Mouse (Mus musculus) spleen, postnatal 36 days (tissue): ENCODE data around the gene Rag1.

ENCODE experiments used
- DNase-seq, 2 experiments: peaks; one replicate each; pipeline ENCODE4 v3.0.0; 2022; ENCODE audit warnings: low spot score in 2 of 2, mixed read lengths in 1 of 2

Rag1 gene

DNA sequence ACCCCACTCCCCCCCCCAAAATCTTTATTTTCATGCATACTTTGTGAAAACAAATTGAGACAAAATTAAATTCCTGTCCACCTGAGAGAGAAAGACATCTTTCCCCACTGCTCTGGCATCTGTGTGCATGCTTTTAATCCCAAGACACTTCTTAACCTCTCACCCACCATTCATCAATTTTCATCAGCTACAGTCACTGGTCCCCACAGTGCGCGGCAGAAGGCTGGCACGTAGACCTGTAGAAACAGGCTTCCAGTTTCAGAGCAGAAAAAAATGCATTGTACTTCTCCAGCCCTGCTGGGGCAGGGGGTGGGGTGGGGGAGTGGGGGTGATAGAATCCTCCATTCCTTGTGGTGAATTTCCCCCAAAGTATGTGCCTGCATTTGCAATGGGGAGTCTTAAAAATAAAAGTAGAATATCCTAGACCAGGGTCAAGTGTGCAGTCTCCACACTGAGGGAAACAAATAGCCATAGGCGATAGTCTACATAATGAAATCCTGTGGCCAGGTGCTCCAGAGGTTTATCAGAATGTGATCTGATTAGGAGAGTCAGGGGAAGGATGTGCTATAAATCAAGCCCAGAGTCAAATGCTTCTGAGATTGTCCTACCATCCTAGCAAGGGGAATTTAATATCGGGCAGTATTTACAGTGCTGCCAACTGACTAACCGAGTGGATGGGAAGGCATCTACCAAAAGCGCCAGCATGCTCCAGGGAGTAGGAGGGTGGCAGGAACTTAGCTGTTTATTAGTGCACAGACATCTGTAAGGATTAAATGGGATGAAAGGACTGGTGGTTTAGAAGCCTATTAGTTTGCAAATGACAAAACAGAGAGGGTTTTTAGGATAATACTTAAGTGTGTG lies 10.1 kb downstream of the Rag1 start:
- no peak for DNase-seq

DNA sequence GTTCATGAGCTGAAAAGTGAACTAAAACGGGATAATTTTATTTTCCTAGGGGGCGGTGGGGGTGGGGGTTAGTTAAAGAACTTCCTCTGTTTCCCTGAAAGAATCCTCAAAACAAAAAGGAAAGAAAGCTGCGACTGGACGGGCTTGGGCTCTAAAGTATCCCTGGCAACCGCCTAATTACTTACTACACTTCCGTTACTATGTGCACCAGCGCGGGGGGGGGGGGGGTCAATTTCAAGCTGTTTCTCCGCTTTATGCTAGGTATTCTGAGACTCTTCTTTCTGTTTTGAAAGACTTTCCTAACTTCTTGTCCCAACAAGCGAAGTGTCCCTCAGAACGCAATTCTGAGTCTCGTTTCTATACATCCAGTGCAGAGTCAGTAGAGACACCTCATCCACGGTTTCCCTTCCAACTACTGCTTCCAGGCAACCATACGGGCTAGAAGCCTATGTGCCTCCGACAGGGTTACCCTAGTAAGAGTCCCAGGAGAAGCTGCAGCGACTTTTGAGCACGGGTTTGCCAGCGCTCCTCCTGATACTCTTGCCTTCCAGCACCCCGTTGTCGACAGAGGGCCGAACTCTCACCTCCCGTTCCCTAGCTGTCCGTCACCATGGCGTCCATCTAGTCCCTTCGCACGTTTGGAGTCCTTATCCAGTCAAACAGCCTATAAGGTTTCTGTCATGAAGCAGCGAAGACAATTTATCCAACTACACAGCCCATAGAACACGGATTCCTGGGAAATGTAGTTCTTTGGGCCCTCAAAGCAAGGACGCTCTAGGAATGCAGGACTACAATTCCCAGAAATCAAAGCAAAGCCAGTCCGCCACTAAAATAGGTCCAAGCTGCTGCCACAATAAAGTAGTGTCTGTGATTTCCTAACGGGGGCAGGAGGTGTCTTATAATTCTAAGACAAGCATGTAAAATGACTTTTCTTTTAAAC lies 20.7 kb downstream of the Rag1 start:
- DNase-seq: peak; percentile 71 to 78

DNA sequence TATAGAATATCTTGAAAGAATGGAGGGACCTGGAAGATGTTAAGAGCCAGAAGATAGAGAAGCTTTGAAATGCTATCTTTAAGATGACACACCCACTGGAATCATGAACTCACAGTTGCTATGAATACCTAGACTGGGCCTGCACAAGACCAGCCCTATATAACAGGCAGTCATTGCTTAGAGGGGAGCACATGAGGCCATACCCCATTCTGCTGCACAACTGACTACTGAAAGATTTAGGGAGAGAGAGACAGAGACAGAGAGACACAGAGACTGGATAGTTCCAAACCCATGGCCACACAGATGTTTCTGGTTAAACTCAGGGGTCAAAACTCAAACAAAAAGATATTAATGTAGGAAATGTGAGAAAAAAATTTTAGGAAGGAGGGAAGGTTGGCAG lies 22.1 kb downstream of the Rag1 start:
- no peak for DNase-seq

DNA sequence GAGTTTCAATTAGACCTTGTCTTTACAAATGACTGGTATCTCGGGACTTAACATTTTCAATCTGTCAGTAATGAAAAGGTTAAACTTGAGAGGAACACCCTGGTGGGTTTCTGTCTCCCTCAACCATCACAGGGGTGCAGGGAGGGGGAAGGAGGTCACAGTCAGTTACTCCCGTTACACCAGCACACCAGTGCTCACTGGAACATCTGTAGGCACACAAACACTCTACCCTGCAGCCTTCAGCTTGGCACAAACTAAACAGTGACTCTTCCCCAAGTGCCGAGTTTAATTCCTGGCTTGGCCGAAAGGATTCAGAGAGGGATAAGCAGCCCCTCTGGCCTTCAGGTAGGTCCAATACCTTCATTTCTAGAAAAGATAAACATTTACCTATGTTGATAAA lies 24.8 kb downstream of the Rag1 start, which contains the start of gene Rag2:
Gene Rag2 (plus strand): TSS at position 193 of the 400 bp plus-strand sequence.
- no peak for DNase-seq

DNA sequence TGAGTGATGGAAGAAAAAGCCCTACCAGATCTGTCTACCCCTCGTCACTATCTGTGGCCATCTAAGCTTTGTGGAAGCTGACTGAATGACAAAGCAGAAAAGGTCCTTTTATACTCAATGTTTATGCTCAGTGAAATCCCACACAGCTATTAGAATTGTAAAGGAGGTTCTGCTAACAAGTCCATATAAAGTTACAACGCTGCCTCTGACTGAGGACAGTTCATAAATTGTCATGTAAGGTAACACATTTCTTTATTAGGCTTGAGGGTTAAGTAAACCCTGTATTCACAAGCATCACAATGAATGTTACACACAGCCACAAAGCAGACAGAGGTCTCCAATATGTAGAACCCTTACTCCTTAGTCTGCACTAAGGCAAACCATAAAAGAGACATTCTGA lies 25.3 kb downstream of the Rag1 start:
- DNase-seq: no peak

DNA sequence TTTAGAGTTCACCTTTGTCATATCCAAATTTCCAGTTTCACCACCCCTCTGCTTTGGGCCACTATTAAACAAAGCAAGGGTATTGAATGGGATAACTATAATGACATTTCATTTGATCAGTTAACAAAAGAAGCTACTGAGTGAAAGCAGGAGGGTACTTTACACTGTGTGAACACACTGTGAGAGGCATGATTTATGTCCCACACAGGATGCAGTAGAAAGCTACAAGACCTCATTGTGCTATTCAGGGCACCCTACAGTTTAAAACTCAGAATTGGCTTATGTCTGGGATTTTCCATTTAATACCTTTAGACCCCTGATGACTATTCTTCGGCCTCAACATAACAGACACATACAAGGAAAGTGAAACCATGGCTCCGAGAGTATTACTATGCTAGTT lies 26.3 kb downstream of the Rag1 start:
- no peak for DNase-seq

DNA sequence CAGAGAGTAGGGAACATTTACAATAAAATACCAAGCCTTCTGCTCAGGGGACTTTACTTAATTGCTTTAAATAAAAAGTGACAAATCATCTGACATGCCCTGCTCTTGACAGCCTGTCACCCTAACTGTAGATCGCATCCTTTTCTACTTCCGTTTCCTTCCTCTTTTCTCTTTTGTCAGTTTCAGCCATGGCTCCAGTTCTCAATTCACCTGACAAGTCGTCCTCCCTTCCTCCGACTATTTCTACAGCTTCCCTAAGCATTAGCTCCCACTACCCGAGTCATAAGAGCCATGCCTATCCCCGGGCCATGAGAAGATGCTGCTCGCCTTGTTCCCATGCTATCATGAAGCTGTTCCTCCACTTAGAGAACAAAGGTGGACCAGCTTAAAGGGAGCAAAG lies 27.7 kb downstream of the Rag1 start:
- no peak for DNase-seq

DNA sequence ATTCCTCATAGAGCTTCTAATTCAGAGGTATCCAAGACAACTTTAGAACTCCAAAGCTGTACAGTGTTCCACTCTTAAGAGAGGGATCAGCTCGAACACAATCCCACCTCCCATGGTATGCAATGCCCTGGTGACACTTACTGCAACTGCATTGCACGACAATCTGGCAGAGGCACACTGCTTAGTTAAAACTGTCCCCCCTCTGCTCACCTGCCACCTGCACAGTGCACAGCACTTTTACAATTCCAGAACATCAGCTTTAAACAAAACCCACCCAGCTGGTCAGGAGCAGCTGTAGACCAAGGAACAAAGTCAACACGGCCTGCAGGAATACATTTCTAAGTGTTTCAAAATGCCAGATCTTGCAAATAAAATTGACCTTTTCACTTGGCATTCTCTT lies 28.4 kb downstream of the Rag1 start:
- DNase-seq: no peak

DNA sequence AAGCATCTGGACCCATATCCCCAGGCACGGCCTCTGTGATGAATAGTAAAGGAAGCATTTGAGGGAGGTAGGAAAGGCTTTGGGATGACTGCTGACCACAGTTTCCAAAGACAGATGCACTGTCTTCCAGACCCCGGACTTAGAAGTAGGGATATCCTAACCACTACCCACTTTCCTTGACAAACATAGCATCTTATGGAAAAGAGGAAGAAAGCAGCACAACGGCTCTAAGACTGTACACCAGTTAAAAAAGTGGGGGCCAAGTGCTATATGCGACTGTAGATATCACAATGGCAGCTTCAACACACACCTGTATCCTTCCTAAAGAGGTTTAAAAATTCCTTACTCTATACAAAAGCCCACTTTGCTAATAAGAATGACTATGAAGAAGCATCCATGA lies 30.9 kb downstream of the Rag1 start:
- no peak for DNase-seq

DNA sequence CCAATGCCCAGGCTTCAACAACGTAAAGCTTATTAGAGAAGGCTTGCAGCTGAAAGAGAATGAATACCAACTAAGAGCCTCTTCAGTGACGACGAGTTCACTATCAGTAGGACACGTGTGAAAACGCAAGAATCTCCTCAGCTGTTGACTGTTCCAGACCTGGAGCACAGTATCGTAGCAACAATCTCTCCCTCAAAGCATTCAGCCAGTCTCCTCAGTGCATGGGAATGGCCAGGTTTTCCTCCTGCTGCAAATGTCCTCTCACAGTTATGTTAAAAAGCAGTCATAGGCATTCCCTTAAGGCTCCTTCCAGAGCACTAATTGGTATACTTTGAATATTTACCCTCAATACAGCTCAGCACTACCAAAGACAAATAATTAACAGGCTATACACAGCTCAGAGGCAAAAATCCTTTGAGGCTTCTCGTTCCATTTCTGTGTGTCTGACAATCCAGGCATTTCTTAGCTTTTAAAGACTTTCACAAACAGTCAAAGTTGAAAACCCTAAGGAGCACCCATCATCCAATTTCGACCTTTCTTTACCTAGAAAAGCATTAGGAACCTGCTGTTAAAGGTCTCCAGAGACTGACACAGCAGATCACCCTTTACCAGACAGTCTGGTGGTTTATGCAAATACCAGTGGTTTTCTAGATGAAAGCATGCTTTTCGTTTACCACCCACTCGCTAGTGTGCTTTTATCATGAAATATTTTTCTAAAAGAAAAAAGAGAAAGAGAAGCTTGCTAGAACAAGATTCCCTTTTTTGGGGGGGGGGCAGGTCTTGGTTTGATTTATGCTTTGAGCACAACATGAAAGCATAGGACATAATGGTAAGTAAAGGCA lies 33.6 kb downstream of the Rag1 start:
- DNase-seq: peak; percentile 58 to 64

DNA sequence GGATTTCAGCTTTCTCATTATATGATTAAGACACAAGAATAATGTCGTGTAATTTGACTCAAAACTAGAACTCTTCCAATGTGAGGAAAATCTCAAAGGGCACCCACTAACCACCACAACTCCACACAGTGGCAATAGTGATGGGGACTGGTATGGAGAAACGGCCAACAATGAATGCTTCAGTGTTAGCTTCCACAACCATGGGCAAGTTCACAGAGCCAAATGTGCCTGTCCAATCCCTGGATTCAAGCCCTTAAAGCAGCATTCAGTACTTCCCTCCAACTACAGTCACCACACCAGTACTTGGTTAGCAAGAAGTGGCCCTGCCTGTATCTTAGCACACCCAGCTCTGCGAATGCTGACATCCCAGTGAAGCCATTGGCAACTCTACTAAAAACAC lies 38.4 kb downstream of the Rag1 start:
- no peak for DNase-seq

DNA sequence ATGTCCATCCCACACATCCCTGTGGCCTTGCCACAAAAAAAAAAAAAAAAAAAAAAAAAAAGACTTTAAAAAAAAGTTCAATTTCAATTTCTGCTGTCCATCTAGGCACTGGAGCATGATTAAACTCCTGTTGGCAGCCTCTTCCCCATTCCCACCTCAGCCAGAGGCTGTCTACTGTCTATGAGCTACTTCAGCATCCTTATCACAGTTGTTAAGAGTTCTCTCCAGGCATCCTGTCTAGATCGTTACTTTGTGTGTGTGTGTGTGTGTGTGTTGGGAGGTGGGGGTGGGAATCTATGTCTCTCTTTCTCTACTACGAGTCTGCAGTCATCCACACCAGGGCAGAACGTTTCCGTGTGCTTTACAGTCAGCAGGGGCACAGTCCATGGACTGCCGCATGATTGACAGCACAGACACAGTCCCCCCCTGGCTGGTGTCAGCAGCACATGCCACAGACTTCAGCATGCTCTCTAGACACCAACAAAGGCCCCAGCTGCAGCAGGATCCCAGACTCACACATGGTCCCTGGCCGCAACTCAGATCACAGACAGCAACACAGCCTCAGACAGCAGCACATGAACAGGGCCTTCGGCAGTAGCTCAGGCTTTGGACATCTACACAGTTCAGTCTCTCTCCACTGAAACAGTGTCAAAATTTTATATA lies 40.9 kb downstream of the Rag1 start:
- no peak for DNase-seq

DNA sequence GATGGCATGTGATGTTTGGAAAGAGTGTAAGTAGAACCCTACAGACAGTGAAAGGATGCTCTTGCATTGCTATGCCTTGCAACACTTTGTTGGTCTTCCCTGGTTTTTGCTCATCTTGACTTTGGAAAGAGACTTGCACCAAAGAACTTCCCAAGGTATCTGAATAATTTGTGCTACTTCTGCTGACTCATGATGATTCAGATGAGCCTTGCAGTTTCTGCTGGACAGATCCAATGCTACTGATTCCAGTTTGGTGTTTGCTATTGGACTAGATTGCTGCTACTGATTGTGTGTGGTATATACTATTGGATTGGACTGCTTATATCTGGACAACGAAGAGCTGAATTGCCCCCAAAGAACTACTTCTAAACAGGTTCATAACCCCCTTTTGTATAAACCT lies 46.2 kb downstream of the Rag1 start:
- DNase-seq: no peak

DNA sequence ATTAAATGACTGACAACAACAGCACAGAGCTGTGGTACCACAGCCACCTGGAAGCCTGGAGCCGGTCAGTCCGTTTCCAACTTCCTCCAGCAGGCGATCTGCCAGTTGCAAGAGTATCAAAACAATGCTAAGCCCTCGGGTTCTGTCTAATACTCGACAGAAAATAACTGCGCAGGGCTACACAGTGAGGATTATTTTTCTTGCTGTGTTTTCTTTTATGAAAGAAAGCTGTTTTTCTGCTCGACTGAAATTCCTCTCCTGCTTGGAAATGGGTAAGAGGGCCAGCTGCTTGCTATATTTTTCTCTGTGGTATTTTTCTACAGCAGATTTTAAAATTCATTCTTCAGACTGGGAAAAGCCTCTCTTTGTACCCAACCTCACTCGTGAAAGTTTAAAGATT lies 48.6 kb downstream of the Rag1 start:
- DNase-seq: peak in 1 of 2 experiments; percentile 3

DNA sequence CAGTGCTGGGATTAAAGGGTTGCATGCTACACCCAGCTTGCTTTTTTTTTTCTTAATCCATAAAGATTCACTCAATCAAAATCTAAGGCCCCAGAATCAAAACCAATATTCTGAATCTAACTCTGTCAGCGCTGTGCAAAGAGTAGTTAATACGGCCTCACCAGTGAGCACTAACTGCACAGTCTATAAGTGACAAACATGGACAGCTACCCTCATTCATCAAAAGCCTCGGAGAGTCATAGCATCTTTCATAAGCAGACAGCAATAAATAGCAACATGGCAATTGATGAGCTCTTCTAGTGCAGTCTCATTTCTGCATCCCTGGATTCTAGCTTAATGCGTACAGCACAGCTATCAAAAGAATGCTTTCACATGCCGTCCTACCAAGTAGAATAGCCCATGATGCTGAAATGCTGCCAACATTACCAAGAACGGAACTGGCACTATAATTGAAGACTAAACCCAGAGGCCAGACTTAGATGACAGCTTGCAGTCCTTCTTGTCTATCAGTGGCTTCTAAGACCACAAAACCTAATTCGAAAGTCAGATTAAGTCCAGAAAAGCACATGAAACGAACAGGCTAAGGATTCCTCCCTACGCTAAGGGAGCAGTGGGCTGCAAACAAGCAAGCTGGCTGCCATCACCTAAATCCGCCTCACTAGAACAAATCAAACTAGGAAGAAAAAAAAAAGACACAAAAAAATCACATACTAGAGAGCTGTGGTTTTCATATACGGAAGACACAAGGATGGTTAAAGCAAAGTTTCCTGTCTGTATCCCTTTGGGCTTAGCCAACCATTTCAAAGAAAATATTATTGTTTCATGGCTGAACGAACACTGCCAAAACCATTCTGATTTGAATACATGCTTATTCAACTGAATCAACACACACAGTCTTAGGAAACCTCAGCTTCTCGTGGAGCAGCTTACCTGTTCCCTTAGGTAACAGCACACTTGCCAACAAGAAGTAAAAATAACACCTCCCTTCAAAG lies 50.8 kb downstream of the Rag1 start:
- peak; percentile 6 to 25 for DNase-seq

DNA sequence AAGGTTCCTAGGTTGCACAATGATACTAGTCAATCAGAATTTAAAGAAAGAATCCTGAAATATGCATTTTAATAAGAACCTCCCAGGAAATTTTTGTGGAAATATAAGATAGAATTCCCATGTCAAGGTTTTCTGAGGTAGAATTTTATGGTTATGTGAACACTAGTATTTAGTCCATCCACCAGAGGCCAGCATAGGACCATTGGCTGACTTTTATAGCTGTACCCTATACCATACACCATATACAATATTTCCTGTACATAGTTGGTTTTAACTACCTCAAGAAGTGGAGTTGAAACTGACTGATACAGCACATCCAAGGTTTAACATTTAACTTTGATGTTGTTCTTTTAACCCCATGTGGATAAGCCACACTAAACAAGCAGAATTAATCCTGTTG lies 52.1 kb downstream of the Rag1 start:
- no peak for DNase-seq

DNA sequence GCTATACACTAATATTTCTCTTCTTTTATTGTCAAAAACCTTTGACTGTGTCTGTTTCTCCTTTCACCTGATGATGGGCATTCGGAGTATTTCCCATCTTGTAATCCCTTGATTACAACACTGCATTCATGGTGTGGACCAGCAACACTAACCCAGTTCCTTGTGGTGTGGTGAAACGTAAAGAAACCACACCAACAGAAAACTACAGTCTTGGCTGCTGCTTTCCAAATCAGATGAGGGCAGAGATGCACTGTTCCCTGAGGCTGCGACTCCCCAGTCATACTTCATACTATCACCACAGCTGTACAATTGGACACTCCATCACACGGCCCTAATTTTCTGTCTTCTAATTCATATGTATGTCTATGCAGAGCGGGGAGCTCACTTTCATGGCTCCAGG lies 54.6 kb downstream of the Rag1 start:
- no peak for DNase-seq

DNA sequence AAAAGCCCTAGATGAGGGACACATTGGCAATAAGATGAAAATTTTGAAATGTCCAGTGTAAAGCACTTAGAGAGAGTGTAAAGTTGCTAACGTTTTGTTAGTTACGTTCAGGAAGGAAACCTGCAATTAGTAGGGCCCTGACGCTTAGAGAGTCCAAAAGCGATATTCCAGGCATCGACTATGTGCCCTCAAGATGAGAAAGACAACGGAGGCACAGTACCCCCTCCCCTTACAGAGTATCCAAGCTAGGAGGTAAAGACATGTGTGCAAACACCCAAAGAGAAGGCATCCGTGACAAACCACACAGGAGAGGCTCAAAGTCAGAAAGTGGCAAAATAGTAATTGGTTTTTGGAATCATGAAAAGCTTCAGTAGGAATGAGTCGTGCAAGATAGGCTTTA lies 56.4 kb downstream of the Rag1 start:
- DNase-seq: no peak

DNA sequence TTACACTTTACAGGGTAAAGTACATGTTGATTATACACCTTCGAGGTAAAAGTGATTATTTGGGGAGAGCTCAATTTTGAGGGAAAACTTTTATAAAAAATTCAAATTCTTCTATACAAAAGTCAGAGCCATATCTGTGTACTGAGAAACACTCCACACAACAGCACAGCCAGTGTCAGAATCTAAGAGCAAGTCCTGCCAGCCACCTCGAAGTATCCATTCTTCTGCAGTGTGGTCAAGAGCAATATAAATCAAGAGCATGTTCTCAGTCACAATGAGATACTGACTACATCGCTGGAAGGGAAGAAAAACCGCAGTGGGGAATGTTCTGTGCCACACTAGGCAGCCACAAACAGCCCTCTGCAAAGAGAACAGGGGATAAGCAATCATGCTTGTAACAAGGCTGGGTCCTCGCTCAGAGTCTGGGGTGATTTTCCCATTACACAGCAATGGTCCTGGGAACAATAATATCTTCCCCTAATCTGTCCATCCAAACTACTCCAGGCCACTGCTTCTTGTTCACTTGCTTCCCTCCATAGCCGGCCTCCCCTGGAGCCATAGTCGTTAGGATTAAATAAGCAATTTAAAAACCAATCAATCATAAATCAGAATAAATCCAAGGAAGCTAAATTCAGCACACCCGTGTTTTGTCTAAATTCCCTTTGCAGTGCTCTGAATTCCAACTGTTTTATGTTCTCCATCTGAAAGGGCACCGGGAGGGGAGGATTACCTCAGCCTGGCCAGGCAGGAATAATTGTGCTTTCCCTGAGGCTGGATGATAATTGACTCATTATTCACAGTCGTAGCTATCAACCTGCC lies 57.1 kb downstream of the Rag1 start:
- DNase-seq: no peak
